Mouse (Mus musculus) common myeloid progenitor, adult 5-6 weeks (primary cell): ENCODE measurements around the gene Tmem26. TPM values are rescaled to one million over a fixed set of nuclear protein-coding genes. Genes with fewer than 3 reads are reported as not detected.

Source experiments
- ATAC-seq: replicated peaks from 2 replicates; pipeline ENCODE4 v1.8.0; 2016; ENCODE audit warnings: low read depth, mild to moderate bottlenecking, moderate TSS enrichment, inconsistent platforms; ENCODE audit not compliant: poor library complexity, severe bottlenecking
- total RNA-seq: library from RNA; stranded (forward); fragments of 200-1000, 187-1606 nt; gene quantifications from 2 replicates; pipeline ENCODE4 v1.2.3, GENCODE M21; 2017

Tmem26 gene
- total RNA-seq: 0.23 TPM in 1 of 2 replicates, not detected in the other

- peak; percentile 64 for ATAC-seq
These were observed at the start of gene Tmem26 for GRCm38 (mm10) chr10:68723568-68724360. Gene Tmem26, plus strand, starts transcription at chr10:68723646.

DNA sequence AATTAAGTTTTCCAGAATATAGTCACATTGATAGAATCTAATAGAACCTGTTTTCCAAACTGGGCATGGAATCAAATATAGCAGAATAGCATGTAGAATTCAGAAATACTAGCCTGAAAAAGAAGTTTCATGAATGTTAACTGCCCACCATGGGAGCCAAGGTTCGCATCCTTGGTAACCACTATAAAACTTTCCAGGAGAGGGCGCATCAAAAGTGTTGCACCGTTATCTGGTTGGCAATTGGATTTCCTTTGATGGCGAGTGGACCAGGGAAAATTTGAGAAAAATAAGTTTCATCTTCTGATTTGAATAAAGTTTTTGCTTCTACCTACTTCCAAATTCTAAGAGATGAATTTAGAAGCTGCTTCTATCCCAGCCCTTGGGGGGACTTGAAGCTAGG, 44.8 kb upstream of the Tmem26 start:
- ATAC-seq: no peak

- no peak for ATAC-seq
These were observed 42.2 kb upstream of the Tmem26 start for GRCm38 (mm10) chr10:68681233-68681632.

DNA sequence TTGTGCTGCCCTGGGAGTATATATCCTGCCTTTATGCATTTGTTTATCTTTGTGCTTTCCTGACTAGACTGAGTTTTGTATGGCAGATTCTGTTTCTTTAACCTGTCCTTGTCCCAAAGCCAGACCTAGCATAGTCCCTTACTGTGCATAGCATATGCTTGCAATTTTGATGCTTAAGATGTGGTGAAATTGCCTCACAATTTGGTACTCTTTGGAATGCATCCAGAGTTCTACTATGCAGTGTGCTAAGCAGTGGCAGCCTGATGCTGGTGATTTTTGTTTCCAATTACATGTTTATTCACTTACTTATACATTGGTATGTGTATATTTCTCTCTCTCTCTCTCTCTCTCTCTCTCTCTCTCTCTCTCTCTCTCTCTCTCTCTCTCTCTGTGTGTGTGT, 37.9 kb upstream of the Tmem26 start:
- ATAC-seq: no peak

DNA sequence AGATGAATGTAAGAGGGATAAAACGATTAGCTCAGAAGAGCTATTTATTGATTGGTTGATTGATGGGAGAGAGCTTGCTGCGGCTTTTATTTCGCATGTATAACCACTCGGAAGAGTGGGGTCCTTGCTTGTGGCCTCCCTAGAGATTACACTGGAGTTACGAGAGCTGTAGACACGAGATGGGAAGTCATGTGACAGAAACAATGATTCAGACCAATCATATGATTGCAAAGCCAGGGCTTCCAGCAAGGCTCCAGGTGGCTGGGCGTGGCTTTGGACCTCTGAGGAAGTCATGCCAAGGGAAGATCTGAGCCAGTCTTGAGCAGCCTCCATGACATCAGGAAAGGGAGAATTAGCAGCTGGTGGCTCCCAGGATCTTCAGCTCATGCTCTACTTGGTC, 32.3 kb upstream of the Tmem26 start:
- no peak for ATAC-seq

GRCm38 (mm10) chr10:68692401-68692800, 31.0 kb upstream of the Tmem26 start:
- no peak for ATAC-seq

- ATAC-seq: no peak
These were observed 27.6 kb upstream of the Tmem26 start for GRCm38 (mm10) chr10:68695760-68696336.

DNA sequence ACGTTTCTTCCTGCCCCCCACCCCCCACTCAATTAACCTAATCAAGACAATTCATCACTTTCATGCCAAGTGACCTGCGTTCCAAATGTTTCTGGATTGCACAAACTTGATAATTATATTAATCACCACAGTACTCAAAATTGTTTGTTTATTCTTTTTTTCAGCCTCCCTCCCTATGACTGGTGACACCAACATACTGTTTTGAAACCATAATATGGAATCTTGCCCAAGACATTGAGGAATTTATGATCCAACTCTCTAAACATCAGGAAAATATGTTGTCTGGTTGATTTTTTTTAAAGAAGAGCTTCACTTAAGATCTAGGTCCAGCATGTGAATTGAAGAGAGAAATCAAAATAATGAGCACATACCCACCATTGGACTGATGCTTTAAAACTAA, 19.2 kb upstream of the Tmem26 start:
- ATAC-seq: no peak

DNA sequence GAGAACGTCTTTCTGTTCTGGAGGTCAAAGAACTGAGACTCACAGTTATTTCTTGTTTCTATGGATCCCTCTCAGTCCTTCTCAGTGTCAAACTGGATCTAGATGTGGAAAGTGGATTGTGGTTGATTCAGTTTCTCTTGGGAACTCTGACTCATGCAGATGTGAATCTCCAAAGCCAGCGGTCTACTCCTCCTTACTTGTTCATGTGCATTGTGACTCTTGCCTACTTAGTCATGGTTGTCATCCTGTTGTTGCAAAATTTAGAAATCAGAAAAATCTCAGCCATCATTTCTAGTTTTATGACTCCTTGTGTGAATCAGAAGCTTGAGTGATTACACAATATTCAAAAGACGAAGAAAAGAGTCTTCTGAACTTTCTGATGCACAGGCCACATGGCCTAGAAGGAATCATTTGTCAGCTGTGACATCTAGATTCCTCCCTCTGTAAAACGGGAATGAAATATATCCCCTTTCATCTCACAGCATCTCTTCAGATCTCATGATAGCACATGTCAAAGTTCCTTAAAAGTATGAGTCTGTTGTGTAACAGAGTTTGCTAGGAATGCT, 17.9 kb upstream of the Tmem26 start:
- ATAC-seq: no peak

- ATAC-seq: no peak
These were observed 16.2 kb upstream of the Tmem26 start for GRCm38 (mm10) chr10:68707014-68707852.

DNA sequence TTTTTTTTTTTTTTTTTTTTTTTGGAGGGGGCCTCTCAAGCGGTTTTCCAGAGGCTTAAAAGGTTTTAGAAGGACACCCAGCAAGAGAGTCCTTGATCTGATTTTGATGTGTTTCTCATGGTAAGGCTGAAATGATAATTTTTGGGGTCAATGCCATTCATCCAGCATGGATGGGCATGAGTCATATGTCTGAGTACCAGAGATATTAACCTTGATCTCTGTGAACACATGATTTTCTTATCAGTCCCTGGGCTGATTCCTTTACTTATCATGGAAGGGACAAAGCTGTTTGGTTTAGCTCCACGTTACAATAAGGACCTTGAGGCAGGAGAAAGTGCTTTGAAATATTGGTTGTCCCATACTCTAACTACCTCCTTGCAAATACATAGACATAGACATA, 10.5 kb upstream of the Tmem26 start:
- ATAC-seq: no peak

DNA sequence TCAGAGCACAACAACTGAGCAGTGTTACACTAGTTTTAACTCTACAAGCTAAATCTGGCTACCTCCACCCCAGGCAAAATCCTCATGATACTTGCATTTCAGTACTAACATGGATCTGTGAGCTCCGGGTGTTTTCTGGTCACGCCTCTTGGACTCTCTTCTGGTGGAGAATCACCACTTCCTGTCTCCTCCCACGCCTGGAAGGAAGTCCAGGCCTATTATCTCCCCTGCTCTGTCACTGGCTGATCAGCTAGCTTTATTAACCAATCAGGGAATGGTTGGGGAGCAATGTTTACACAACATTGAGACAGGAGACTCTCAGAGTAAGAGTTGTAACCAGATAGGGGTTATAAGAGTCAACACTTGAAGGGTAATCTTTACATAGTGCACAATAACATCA, 9.1 kb upstream of the Tmem26 start:
- ATAC-seq: no peak

GRCm38 (mm10) chr10:68715396-68715795, 8.1 kb upstream of the Tmem26 start:
- no peak for ATAC-seq

GRCm38 (mm10) chr10:68718375-68718774, 5.1 kb upstream of the Tmem26 start:
- ATAC-seq: no peak

GRCm38 (mm10) chr10:68720887-68721400, 2.5 kb upstream of the Tmem26 start:
- ATAC-seq: no peak

- peak; percentile 26; the same call in 1 of the 2 replicates for ATAC-seq
These were observed 431 bp upstream of the Tmem26 start for GRCm38 (mm10) chr10:68723015-68723414.

DNA sequence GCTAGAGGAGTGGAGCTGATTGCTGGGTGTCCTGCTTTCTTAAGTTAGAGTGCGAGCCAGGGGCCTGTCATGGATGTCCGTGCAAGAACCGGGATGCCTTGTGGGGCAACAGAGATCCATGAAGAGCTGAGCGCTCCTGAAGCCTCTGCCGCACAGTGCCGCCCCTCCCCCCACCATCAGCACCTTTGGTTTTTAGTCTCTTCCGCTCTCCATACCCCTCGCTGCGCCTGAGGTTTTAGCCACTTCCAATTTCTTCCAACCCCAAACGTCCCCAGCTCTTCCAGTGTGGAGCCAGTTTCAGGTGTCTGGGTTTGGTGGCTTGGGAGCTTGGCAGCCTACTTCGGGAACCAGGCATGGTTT, 895 bp downstream of the Tmem26 start:
- peak; percentile 51 for ATAC-seq

DNA sequence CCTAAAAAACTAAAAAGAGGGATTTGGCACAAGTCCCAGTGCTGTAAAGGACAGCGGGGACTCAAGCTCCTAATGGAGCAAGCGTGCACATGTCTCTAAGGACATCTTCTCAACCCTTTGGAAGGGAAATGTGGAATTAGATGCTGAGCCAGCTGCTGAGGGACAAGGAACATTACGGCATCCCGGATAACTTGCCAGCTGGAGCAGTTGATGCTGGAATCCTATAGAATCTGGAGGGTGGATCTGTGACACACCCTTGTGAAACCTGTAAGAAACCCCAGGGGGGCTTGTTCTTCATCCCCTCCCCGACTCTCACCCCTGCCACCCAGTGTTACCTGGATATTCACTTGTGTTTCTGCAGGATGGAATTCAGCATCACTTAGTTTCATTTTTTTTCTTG, 4.0 kb downstream of the Tmem26 start:
- ATAC-seq: no peak

DNA sequence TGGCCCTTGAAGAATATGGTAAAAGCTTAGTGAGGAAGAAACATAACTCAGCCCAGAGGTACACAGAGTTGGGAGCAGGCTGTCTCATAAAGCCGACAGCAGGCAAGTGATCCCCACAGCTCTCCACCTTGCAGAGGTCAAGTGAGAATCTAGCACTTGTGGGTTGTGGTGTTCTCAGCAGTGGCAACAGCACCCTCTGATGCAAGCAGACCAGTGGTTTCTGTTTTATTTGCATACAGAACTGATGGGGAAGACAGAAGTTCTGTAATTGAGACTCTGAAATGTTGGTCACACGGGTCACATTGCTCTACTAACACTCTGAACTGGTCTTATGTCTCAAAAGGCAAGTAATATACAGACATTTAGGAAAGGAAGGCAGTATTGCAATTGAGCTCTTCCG, 12.2 kb downstream of the Tmem26 start:
- ATAC-seq: peak; percentile 71

DNA sequence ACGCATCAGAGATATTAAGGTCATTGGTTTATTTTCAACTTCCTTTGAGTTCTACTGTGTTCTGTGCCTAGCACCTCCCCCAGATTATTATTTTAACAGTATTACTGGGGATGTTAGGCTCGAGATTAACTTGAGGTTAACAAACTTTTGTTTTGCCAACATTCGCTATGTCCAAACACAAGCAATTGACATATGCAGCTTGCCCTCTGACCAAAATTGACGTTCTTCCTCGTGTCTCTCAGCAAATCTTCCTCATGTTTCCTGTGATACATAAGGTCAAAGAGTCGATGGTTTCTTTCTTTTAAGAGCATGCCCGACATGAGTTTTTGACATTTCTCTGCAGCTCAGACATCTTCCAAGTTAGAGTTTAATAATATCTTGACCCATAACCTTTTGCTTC, 13.9 kb downstream of the Tmem26 start:
- no peak for ATAC-seq
